Mouse (Mus musculus) left cerebral cortex, postnatal 4 days (tissue): ENCODE measurements around the gene Tln2. TPM values are rescaled to one million over a fixed set of nuclear protein-coding genes. Genes with fewer than 3 reads are reported as not detected.

Experiments
- DNase-seq: peaks from one replicate; pipeline ENCODE4 v3.0.0-alpha.2; 2022
- intact Hi-C: fragments of 180-260 bp; cut with DNase I; formaldehyde crosslinking; loops from one replicate; pipeline ENCODE4 v1.15.1; 2025
- total RNA-seq, 2 experiments: library from RNA; stranded (reverse); gene quantifications; 2 replicates each; pipeline ENCODE4 v1.2.3; 2021

The Tln2 gene
- total RNA-seq: 10 to 100 TPM; 66.0 to 73.5 TPM

GRCm38 (mm10) chr9:67559603-67560002 lies at the start of gene Tln2:
Gene Tln2 (minus strand): TSS chr9:67559703.
- no peak for DNase-seq
- intact Hi-C loops: no loop called here

GRCm38 (mm10) chr9:67609226-67609625 lies 49.7 kb upstream of the Tln2 start:
- intact Hi-C loops: no loop called here
- no peak for DNase-seq

GRCm38 (mm10) chr9:67607786-67608366 lies 48.4 kb upstream of the Tln2 start:
- DNase-seq: no peak
- intact Hi-C loops: no loop called here

- intact Hi-C loops: no loop called here
These were observed 47.8 kb upstream of the Tln2 start for GRCm38 (mm10) chr9:67607268-67607667.

GRCm38 (mm10) chr9:67605867-67606435 lies 46.4 kb upstream of the Tln2 start:
- no peak for DNase-seq
- intact Hi-C loops: no loop called here

More at GRCm38 (mm10) chr9:67607268-67607667, 47.8 kb upstream of the Tln2 start:
- no peak for DNase-seq

GRCm38 (mm10) chr9:67604940-67605339 lies 45.4 kb upstream of the Tln2 start:
- DNase-seq: no peak
- intact Hi-C loops: no loop called here

GRCm38 (mm10) chr9:67602347-67602746 lies 42.8 kb upstream of the Tln2 start:
- intact Hi-C loops: no loop called here
- DNase-seq: no peak

GRCm38 (mm10) chr9:67595221-67595620 lies 35.7 kb upstream of the Tln2 start:
- DNase-seq: peak; percentile 9
- intact Hi-C loops: no loop called here

- intact Hi-C loops: no loop called here
- no peak for DNase-seq
These were observed 34.1 kb upstream of the Tln2 start for GRCm38 (mm10) chr9:67593469-67594141.

- intact Hi-C loops: no loop called here
- DNase-seq: no peak
These were observed 33.2 kb upstream of the Tln2 start for GRCm38 (mm10) chr9:67592726-67593125.

- DNase-seq: no peak
- intact Hi-C loops: no loop called here
These were observed 27.6 kb upstream of the Tln2 start for GRCm38 (mm10) chr9:67587111-67587510.

GRCm38 (mm10) chr9:67586489-67586888 lies 27.0 kb upstream of the Tln2 start:
- intact Hi-C loops: no loop called here
- no peak for DNase-seq

GRCm38 (mm10) chr9:67584871-67585270 lies 25.4 kb upstream of the Tln2 start:
- intact Hi-C loops: no loop called here
- DNase-seq: no peak

- intact Hi-C loops: no loop called here
- DNase-seq: no peak
These were observed 22.2 kb upstream of the Tln2 start for GRCm38 (mm10) chr9:67581581-67582280.

GRCm38 (mm10) chr9:67579541-67579940 lies 20.0 kb upstream of the Tln2 start:
- no peak for DNase-seq
- intact Hi-C loops: no loop called here

- peak; percentile 17 for DNase-seq
These were observed 15.3 kb upstream of the Tln2 start for GRCm38 (mm10) chr9:67574721-67575248.

GRCm38 (mm10) chr9:67573683-67573979 lies 14.1 kb upstream of the Tln2 start:
- peak; percentile 12 for DNase-seq
- intact Hi-C loops: no loop called here

More at GRCm38 (mm10) chr9:67574721-67575248, 15.3 kb upstream of the Tln2 start:
- intact Hi-C loops: no loop called here

- intact Hi-C loops: no loop called here
- DNase-seq: peak; percentile 54
These were observed 13.5 kb upstream of the Tln2 start for GRCm38 (mm10) chr9:67572790-67573682.

- intact Hi-C loops: no loop called here
- no peak for DNase-seq
These were observed 6.3 kb upstream of the Tln2 start for GRCm38 (mm10) chr9:67565801-67566258.

GRCm38 (mm10) chr9:67549811-67550501 lies 9.5 kb downstream of the Tln2 start:
- DNase-seq: no peak
- intact Hi-C loops: no loop called here
